Mouse (Mus musculus) yolk sac, embryonic 10.5 days (tissue): ENCODE data around the gene Rimbp3.
"Not testable (repeated sequence)": the region's sequence is repeated elsewhere in the genome, so short reads cannot be mapped to it uniquely, and the experiment has no call there.

ENCODE experiments used
- DNase-seq: peaks from one replicate; pipeline ENCODE4 v3.0.0-alpha.2; 2017; ENCODE audit warnings: low spot score

Gene Rimbp3

GRCm38 (mm10) chr16:17208389-17209361, at the start of gene Rimbp3:
Gene Rimbp3 (plus strand): TSS chr16:17208603.
- peak; percentile 85 for DNase-seq

GRCm38 (mm10) chr16:17165478-17165877, 42.9 kb upstream of the Rimbp3 start:
- DNase-seq: not testable (repeated sequence)

GRCm38 (mm10) chr16:17167179-17167578, 41.2 kb upstream of the Rimbp3 start:
- DNase-seq: no peak

- DNase-seq: no peak
Measured at GRCm38 (mm10) chr16:17168049-17168448, 40.4 kb upstream of the Rimbp3 start.

- DNase-seq: no peak
Measured at GRCm38 (mm10) chr16:17175765-17176164, 32.6 kb upstream of the Rimbp3 start.

GRCm38 (mm10) chr16:17177623-17178170, 30.7 kb upstream of the Rimbp3 start:
- no peak for DNase-seq

- no peak for DNase-seq
Measured at GRCm38 (mm10) chr16:17179706-17180105, 28.7 kb upstream of the Rimbp3 start.

- no peak for DNase-seq
Measured at GRCm38 (mm10) chr16:17181382-17181781, 27.0 kb upstream of the Rimbp3 start.

- no peak for DNase-seq
Measured at GRCm38 (mm10) chr16:17182136-17182535, 26.3 kb upstream of the Rimbp3 start.

- no peak for DNase-seq
Measured at GRCm38 (mm10) chr16:17183003-17183402, 25.4 kb upstream of the Rimbp3 start.

GRCm38 (mm10) chr16:17185475-17185874, 22.9 kb upstream of the Rimbp3 start:
- DNase-seq: no peak

- DNase-seq: no peak
Measured at GRCm38 (mm10) chr16:17193823-17194222, 14.6 kb upstream of the Rimbp3 start.

GRCm38 (mm10) chr16:17200121-17200952, 8.1 kb upstream of the Rimbp3 start:
- DNase-seq: no peak

- DNase-seq: peak; percentile 89
Measured at GRCm38 (mm10) chr16:17200953-17201707, 7.3 kb upstream of the Rimbp3 start.

- no peak for DNase-seq
Measured at GRCm38 (mm10) chr16:17201977-17202376, 6.4 kb upstream of the Rimbp3 start.

GRCm38 (mm10) chr16:17202549-17202948, 5.9 kb upstream of the Rimbp3 start, which contains the start of gene Ube2l3:
Gene Ube2l3 (minus strand): TSS chr16:17202649.
- DNase-seq: no peak

- no peak for DNase-seq
Measured at GRCm38 (mm10) chr16:17204990-17205389, 3.4 kb upstream of the Rimbp3 start.

- DNase-seq: no peak
Measured at GRCm38 (mm10) chr16:17209404-17209960, 1.1 kb downstream of the Rimbp3 start.

- peak; percentile 92 for DNase-seq
Measured at GRCm38 (mm10) chr16:17209981-17210838, 1.8 kb downstream of the Rimbp3 start.

- no peak for DNase-seq
Measured at GRCm38 (mm10) chr16:17216934-17217633, 8.7 kb downstream of the Rimbp3 start.
